Mouse (Mus musculus) thymus, adult 2 months (tissue): ENCODE results near the gene Glrx5.

ENCODE experiments used
- CTCF ChIP-seq: fragments of 200-500 bp; IDR thresholded peaks from 2 replicates; pipeline ENCODE4 v1.5.1; 2012; ENCODE audit warnings: mild to moderate bottlenecking, control low read depth, low read length, moderate library complexity, borderline replicate concordance; ENCODE audit not compliant: control insufficient read depth, poor library complexity, insufficient read depth; ENCODE audit errors: extremely low read depth
- POLR2A ChIP-seq: fragments of 200-500 bp; IDR thresholded peaks from 2 replicates; pipeline ENCODE4 v1.6.1; 2012; ENCODE audit warnings: mild to moderate bottlenecking, low read length, control low read depth, moderate library complexity; ENCODE audit not compliant: control insufficient read depth, poor library complexity, insufficient read depth; ENCODE audit errors: extremely low read depth

DNA sequence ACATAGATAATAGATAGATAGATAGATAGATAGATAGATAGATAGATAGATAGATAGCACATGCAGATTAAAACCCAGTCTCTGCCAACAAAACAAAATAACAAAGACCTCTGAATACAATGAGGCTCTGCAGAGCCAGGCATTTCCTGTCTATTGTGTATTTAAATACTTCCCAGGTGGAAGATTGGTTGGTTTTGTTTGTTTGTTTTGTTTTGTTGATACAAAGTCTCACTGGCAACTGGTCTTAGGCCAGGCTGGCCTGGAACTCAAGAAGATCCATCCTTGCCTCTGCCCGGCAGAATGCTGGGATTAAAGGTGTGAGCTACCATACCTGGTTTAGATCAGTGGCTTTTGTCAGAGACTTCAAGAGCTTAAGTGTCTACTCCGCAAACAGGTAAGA, 44.7 kb downstream of the Glrx5 start:
- TF ChIP-seq CTCF (no peak), POLR2A (no peak)
